Mouse (Mus musculus) megakaryocyte, embryonic 14.5 days (primary cell): ENCODE measurements around the gene Camkv.

Experiments used
- FLI1 ChIP-seq: IDR thresholded peaks from 2 replicates; pipeline ENCODE4 v1.6.1; 2012; ENCODE audit warnings: low read length, inconsistent platforms, mixed read lengths
- GATA1 ChIP-seq: IDR thresholded peaks from 3 replicates; pipeline ENCODE4 v1.6.1; 2012; ENCODE audit warnings: mixed read lengths, low read length, inconsistent platforms, borderline replicate concordance

GRCm38 (mm10) chr9:107985131-107986119, 50.0 kb downstream of the Camkv start, which contains the start of gene Inka1:
- TF ChIP-seq GATA1: no peak
- no peak for TF ChIP-seq FLI1
